Mouse (Mus musculus): ENCODE results near the gene Crk. TPM values are rescaled to one million over a fixed set of nuclear protein-coding genes. Genes with fewer than 3 reads are reported as not detected.

Crk gene
- polyA plus RNA-seq, 1 experiment from 2014 or later, result 35.0 TPM

DNA sequence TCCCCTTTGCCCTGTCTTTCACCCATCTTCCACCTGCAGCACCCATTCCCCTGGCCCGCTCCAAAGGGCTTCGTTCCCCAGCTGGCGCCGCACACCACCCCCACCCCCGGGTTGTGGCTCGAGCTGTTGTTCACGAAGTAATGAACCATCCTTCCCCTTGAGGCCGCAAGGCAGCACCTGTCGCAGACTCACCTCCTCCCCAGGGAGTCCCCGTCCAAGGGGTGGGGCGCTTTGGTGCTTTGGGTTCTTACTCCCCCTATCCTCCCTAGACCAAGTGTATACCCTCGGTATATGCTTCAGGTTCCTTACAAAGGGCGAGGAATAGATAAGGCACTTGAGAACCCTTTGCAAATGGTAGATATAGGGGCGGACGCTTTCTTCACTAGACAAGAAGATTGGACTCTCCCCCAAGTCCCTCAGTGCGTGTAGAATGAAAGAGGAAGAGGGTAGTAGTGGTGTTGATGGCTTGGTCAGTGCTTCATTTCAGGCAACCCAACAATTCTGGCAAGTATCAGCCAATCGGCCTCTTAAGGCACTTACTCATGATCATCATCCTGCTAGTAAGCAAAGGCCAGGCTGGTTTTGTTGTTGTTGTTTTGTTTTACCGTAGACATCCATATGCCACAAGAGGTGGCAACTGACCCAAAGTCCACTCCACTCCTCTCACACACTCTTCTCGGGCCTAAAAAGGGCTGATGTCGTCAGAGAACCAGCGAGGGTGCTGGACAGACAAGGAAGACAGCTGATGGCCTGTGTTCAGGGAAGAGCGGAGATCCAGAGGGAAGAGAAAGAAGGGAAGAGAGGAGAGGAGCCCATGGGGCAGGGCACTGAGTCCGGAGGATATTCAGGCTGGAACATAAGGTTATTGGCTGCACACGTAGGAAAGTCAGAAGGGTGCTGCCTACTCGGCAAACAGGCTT lies 24.3 kb upstream of the Crk start:
- peaks cover 61% of the 10 kb centered on the region for H3K4me1 ChIP-seq (ENCODE audit: insufficient read depth)
- peak overlapping the region; percentile 99 for H3K4me2 ChIP-seq (ENCODE audit: low read depth, low read length)
- H3K27me3 ChIP-seq (ENCODE audit: insufficient read depth, low read length), result no peaks in the 10 kb centered on the region
- peak overlapping the region; percentile 90 for H3K9ac ChIP-seq (replicated peaks)
- peak overlapping the region; percentile 76 for H3K4me3 ChIP-seq (ENCODE audit: low read depth, low read length)
- 24% methylated on average over 25 of the region's 25 CpGs for whole genome bisulfite sequencing (ENCODE audit: insufficient replicate concordance)
- H3K36me3 ChIP-seq (replicated peaks; ENCODE audit: insufficient read depth, low read length), result peaks cover 23% of the 10 kb centered on the region
- peak overlapping the region; percentile 96 for H3K27ac ChIP-seq (ENCODE audit: low read depth)
- 0 out of 2 replicates have a peak, but pooled peaks have one; percentile 2 for TF ChIP-seq CTCF (IDR thresholded peaks at IDR 0.05; ENCODE audit: low read depth)
- TF ChIP-seq EP300 (IDR thresholded peaks at IDR 0.05; ENCODE audit: low read depth), result peak; percentile 46; the same call in 1 of the 2 replicates
- DNase-seq (peak; percentile 74), ATAC-seq (peak; percentile 5)
- H3K9me3 ChIP-seq (ENCODE audit: low read length), result no peaks in the 10 kb centered on the region

GRCm38 (mm10) chr11:75655621-75656545 lies 23.2 kb upstream of the Crk start:
- WGBS (ENCODE audit: insufficient replicate concordance), result 2% methylated on average over 77 of the region's 78 CpGs
- H3K4me1 ChIP-seq (ENCODE audit: insufficient read depth), result peaks cover 56% of the 10 kb centered on the region
- TF ChIP-seq EP300 (IDR thresholded peaks at IDR 0.05; ENCODE audit: low read depth), result no peak
- TF ChIP-seq CTCF (IDR thresholded peaks at IDR 0.05; ENCODE audit: low read depth), result no peak

GRCm38 (mm10) chr11:75656621-75657590 lies 22.2 kb upstream of the Crk start:
- Histone ChIP-seq H3K9me3 (ENCODE audit: low read length) (no peaks in the 10 kb centered on the region), H3K4me3 (ENCODE audit: low read depth, low read length) (peak overlapping the region; percentile 76), H3K27me3 (ENCODE audit: insufficient read depth, low read length) (no peaks in the 10 kb centered on the region), H3K27ac (ENCODE audit: low read depth) (peak overlapping the region; percentile 96), H3K4me2 (ENCODE audit: low read depth, low read length) (peak overlapping the region; percentile 99), H3K9ac (replicated peaks) (peak overlapping the region; percentile 90), H3K4me1 (ENCODE audit: insufficient read depth) (peaks cover 57% of the 10 kb centered on the region), H3K36me3 (replicated peaks; ENCODE audit: insufficient read depth, low read length) (peaks cover 42% of the 10 kb centered on the region)
- 62% methylated on average over 18 of the region's 20 CpGs for WGBS (ENCODE audit: insufficient replicate concordance)
- no peak for TF ChIP-seq EP300 (IDR thresholded peaks at IDR 0.05; ENCODE audit: low read depth)
- TF ChIP-seq CTCF (IDR thresholded peaks at IDR 0.05; ENCODE audit: low read depth), result no peak
- ATAC-seq, result no peak
- peak; percentile 50 for DNase-seq

More at GRCm38 (mm10) chr11:75655621-75656545, 23.2 kb upstream of the Crk start:
- Histone ChIP-seq H3K27ac (ENCODE audit: low read depth) (peak overlapping the region; percentile 96), H3K27me3 (ENCODE audit: insufficient read depth, low read length) (no peaks in the 10 kb centered on the region), H3K9ac (replicated peaks) (peak overlapping the region; percentile 90), H3K9me3 (ENCODE audit: low read length) (no peaks in the 10 kb centered on the region), H3K36me3 (replicated peaks; ENCODE audit: insufficient read depth, low read length) (peaks cover 31% of the 10 kb centered on the region), H3K4me3 (ENCODE audit: low read depth, low read length) (peak overlapping the region; percentile 76), H3K4me2 (ENCODE audit: low read depth, low read length) (peak overlapping the region; percentile 99)
- DNase-seq (peak; percentile 82), ATAC-seq (peak; percentile 35)

DNA sequence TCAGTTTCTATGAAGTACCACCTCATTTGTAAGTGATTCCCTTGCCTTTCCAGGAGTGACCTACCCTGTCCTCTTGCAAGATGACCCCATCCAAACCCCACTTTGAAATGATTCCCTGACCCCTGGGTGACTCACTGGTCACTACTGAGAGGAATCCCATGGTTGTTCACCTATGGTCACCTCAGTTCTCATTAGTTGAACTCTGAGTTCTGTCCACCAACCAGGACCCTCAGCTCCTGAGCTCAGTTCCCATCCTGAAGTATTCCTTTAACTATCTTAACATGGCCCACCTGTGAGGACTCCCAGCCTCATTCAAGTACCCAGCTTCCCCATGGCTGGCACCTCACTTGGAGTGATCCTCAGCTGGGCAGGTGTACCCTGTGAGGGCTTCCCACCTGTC lies 21.2 kb upstream of the Crk start:
- Histone ChIP-seq H3K27ac (ENCODE audit: low read depth) (no peak overlapping the region), H3K36me3 (replicated peaks; ENCODE audit: insufficient read depth, low read length) (peaks cover 51% of the 10 kb centered on the region), H3K4me1 (ENCODE audit: insufficient read depth) (peaks cover 50% of the 10 kb centered on the region), H3K27me3 (ENCODE audit: insufficient read depth, low read length) (no peaks in the 10 kb centered on the region), H3K9ac (replicated peaks) (no peak overlapping the region), H3K4me3 (ENCODE audit: low read depth, low read length) (no peak overlapping the region), H3K9me3 (ENCODE audit: low read length) (no peaks in the 10 kb centered on the region), H3K4me2 (ENCODE audit: low read depth, low read length) (no peak overlapping the region)
- ATAC-seq (no peak), DNase-seq (no peak)
- TF ChIP-seq EP300 (IDR thresholded peaks at IDR 0.05; ENCODE audit: low read depth) (no peak), CTCF (IDR thresholded peaks at IDR 0.05; ENCODE audit: low read depth) (no peak)

GRCm38 (mm10) chr11:75658311-75658710 lies 20.7 kb upstream of the Crk start:
- Histone ChIP-seq H3K27me3 (ENCODE audit: insufficient read depth, low read length) (no peaks in the 10 kb centered on the region), H3K36me3 (replicated peaks; ENCODE audit: insufficient read depth, low read length) (peaks cover 53% of the 10 kb centered on the region), H3K4me1 (ENCODE audit: insufficient read depth) (peaks cover 45% of the 10 kb centered on the region), H3K4me2 (ENCODE audit: low read depth, low read length) (no peak overlapping the region), H3K4me3 (ENCODE audit: low read depth, low read length) (no peak overlapping the region), H3K27ac (ENCODE audit: low read depth) (no peak overlapping the region), H3K9ac (replicated peaks) (no peak overlapping the region), H3K9me3 (ENCODE audit: low read length) (no peaks in the 10 kb centered on the region)
- DNase-seq (no peak), ATAC-seq (no peak)
- no peak for TF ChIP-seq EP300 (IDR thresholded peaks at IDR 0.05; ENCODE audit: low read depth)
- no peak for TF ChIP-seq CTCF (IDR thresholded peaks at IDR 0.05; ENCODE audit: low read depth)
- WGBS (ENCODE audit: insufficient replicate concordance), result 92% methylated on average over 13 of the region's 13 CpGs

Measured in liver, postnatal 0 days (tissue).